Mouse (Mus musculus) liver, embryonic 12.5 days (tissue): Measurements from ENCODE around the gene Git2. TPM values are rescaled to one million over a fixed set of nuclear protein-coding genes. Genes with fewer than 3 reads are reported as not detected.

Source experiments
- ATAC-seq: fragments of 200-750 bp; cut with Nextera tagmentation; 2 replicates; pipeline ENCODE4 v1.8.0; 2017; ENCODE audit warnings: moderate number of reproducible peaks, mild to moderate bottlenecking, moderate library complexity
- H3K27ac ChIP-seq: fragments of 300-500 bp; sonication (generic); 2 replicates; pipeline ENCODE4 v1.5.1; 2016; ENCODE audit warnings: mild to moderate bottlenecking
- H3K27me3 ChIP-seq: fragments of 300-500 bp; sonication (generic); replicated peaks from 2 replicates; pipeline ENCODE4 v1.6.1; 2016; ENCODE audit warnings: mild to moderate bottlenecking, moderate library complexity
- H3K36me3 ChIP-seq: fragments of 300-500 bp; sonication (generic); 2 replicates; pipeline ENCODE4 v1.6.1; 2016; ENCODE audit warnings: mild to moderate bottlenecking, moderate library complexity
- H3K4me1 ChIP-seq: fragments of 300-500 bp; sonication (generic); 2 replicates; pipeline ENCODE4 v1.6.1; 2016
- H3K4me2 ChIP-seq: fragments of 300-500 bp; sonication (generic); 2 replicates; pipeline ENCODE4 v1.6.1; 2016; ENCODE audit warnings: mild to moderate bottlenecking, moderate library complexity
- H3K4me3 ChIP-seq: fragments of 300-500 bp; sonication (generic); 2 replicates; pipeline ENCODE4 v1.5.1; 2016; ENCODE audit warnings: mild to moderate bottlenecking, moderate library complexity
- H3K9ac ChIP-seq: fragments of 300-500 bp; sonication (generic); 2 replicates; pipeline ENCODE4 v1.6.1; 2016; ENCODE audit warnings: mild to moderate bottlenecking, moderate library complexity
- H3K9me3 ChIP-seq: fragments of 300-500 bp; sonication (generic); replicated peaks from 2 replicates; pipeline ENCODE4 v1.6.1; 2016; ENCODE audit warnings: mild to moderate bottlenecking, moderate library complexity
- WGBS: fragments of 180-500 bp; shearing (Covaris S2); methylation state at CpG from one replicate; pipeline ENCODE4 v1.1.7; 2016; ENCODE audit not compliant: insufficient replicate concordance; 5-methylcytosine and 5-hydroxymethylcytosine counted together
- polyA plus RNA-seq: library from polyadenylated mRNA; unstranded; fragments of >200 nt; fragmentation: Nextera tagmentation; extraction: Ambion mirVana; gene quantifications from 2 replicates; pipeline ENCODE4 v1.2.1, GENCODE M21; 2016

The Git2 gene
- polyA plus RNA-seq, 1 experiment from 2014 or later, result 28.3 TPM

GRCm38 (mm10) chr5:114795653-114796052 is 20.3 kb upstream of the Git2 start:
- no peak overlapping the region for H3K9ac ChIP-seq
- H3K4me3 ChIP-seq, result no peak overlapping the region
- H3K27ac ChIP-seq, result no peak overlapping the region
- peaks cover 97% of the 10 kb centered on the region for H3K36me3 ChIP-seq
- no peak overlapping the region for H3K4me2 ChIP-seq
- no peaks in the 10 kb centered on the region for H3K27me3 ChIP-seq
- no peak for ATAC-seq
- peaks cover 34% of the 10 kb centered on the region for H3K4me1 ChIP-seq
- H3K9me3 ChIP-seq, result no peaks in the 10 kb centered on the region
- 80% methylated on average over 9 of the region's 9 CpGs for WGBS

DNA sequence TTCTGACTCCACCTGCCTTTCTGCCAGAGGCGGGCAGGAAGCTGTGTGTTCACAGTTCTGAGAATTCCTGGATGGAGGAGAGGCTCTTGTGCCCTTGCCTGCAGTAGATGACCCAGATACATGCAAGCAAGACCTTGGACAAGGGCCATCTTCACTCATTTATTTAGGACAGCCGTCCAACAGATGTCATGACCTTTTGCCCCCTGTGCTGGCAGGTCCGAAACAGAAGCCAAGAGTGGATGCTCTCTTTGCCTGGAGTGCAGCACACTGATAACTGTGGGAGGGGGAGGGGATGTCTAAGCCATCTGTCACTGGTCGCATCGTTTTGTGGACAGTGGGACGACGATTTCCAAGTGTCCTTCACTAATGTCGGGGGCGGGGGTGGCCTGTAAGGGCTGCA is 19.9 kb upstream of the Git2 start:
- Histone ChIP-seq H3K4me3 (no peak overlapping the region), H3K4me2 (no peak overlapping the region), H3K4me1 (peaks cover 30% of the 10 kb centered on the region), H3K27me3 (no peaks in the 10 kb centered on the region), H3K9ac (no peak overlapping the region), H3K36me3 (peaks cover 97% of the 10 kb centered on the region), H3K27ac (no peak overlapping the region), H3K9me3 (no peaks in the 10 kb centered on the region)
- ATAC-seq, result no peak
- WGBS, result 60% methylated on average over 9 of the region's 9 CpGs

GRCm38 (mm10) chr5:114794609-114795008 is 19.3 kb upstream of the Git2 start:
- 64% methylated on average over 4 of the region's 4 CpGs for WGBS
- H3K27ac ChIP-seq, result no peak overlapping the region
- no peak overlapping the region for H3K4me2 ChIP-seq
- no peak for ATAC-seq
- H3K9ac ChIP-seq, result no peak overlapping the region
- no peaks in the 10 kb centered on the region for H3K9me3 ChIP-seq
- H3K4me3 ChIP-seq, result no peak overlapping the region
- H3K4me1 ChIP-seq, result peaks cover 26% of the 10 kb centered on the region
- no peaks in the 10 kb centered on the region for H3K27me3 ChIP-seq
- H3K36me3 ChIP-seq, result peaks cover 96% of the 10 kb centered on the region

- H3K27ac ChIP-seq, result no peak overlapping the region
- H3K4me3 ChIP-seq, result no peak overlapping the region
- H3K9me3 ChIP-seq, result no peaks in the 10 kb centered on the region
- ATAC-seq, result no peak
- H3K4me2 ChIP-seq, result no peak overlapping the region
- WGBS, result 81% methylated on average over 7 of the region's 7 CpGs
- H3K27me3 ChIP-seq, result no peaks in the 10 kb centered on the region
- H3K36me3 ChIP-seq, result peaks cover 96% of the 10 kb centered on the region
- H3K4me1 ChIP-seq, result peaks cover 26% of the 10 kb centered on the region
- H3K9ac ChIP-seq, result no peak overlapping the region
Observed at GRCm38 (mm10) chr5:114793317-114793716, 18.0 kb upstream of the Git2 start.

DNA sequence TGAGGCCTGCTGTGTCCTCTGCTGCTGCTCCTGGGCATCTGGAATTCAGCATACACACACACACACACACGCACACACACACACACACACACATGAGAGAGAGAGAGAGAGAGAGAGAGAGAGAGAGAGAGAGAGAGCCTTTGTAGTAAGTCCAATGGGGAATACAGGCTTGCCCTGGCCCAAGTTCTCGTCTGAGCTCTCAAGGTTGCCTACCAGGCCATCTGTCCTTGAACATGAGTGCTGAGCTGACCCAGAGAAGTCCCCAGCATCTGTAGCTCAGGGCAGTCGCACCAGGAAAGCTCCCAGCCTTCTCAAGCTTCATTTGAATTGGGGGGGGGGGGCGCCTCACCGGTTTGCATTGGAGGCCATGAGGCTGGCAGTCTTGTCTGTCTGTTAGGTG is 9.9 kb upstream of the Git2 start:
- peak overlapping the region; percentile 49 for H3K4me2 ChIP-seq
- no peak; the same call in 1 of the 2 replicates for ATAC-seq
- H3K27ac ChIP-seq, result peak overlapping the region; percentile 81
- H3K36me3 ChIP-seq, result peaks cover 48% of the 10 kb centered on the region
- H3K9ac ChIP-seq, result peak overlapping the region; percentile 57
- H3K4me1 ChIP-seq, result peaks cover 61% of the 10 kb centered on the region
- WGBS, result 41% methylated on average over 5 of the region's 5 CpGs
- H3K27me3 ChIP-seq, result no peaks in the 10 kb centered on the region
- H3K4me3 ChIP-seq, result 0 out of 2 replicates have a peak overlapping the region, but pooled peaks have one; percentile 4
- H3K9me3 ChIP-seq, result no peaks in the 10 kb centered on the region

- H3K9ac ChIP-seq, result peak overlapping the region; percentile 57
- peak overlapping the region; percentile 4; the same call in 1 of the 2 replicates for H3K4me3 ChIP-seq
- H3K9me3 ChIP-seq, result no peaks in the 10 kb centered on the region
- peaks cover 44% of the 10 kb centered on the region for H3K36me3 ChIP-seq
- 9% methylated on average over 16 of the region's 16 CpGs for WGBS
- peak overlapping the region; percentile 49 for H3K4me2 ChIP-seq
- peak; percentile 82 for ATAC-seq
- peak overlapping the region; percentile 81 for H3K27ac ChIP-seq
- no peaks in the 10 kb centered on the region for H3K27me3 ChIP-seq
- peaks cover 66% of the 10 kb centered on the region for H3K4me1 ChIP-seq
Observed at GRCm38 (mm10) chr5:114784622-114785165, 9.4 kb upstream of the Git2 start.

GRCm38 (mm10) chr5:114783405-114784163 is 8.3 kb upstream of the Git2 start:
- Histone ChIP-seq H3K9ac (0 out of 2 replicates have a peak overlapping the region, but pooled peaks have one; percentile 14), H3K27me3 (no peaks in the 10 kb centered on the region), H3K36me3 (peaks cover 33% of the 10 kb centered on the region), H3K4me1 (peaks cover 77% of the 10 kb centered on the region), H3K27ac (peak overlapping the region; percentile 43; the same call in 1 of the 2 replicates), H3K4me3 (no peak overlapping the region), H3K9me3 (no peaks in the 10 kb centered on the region), H3K4me2 (0 out of 2 replicates have a peak overlapping the region, but pooled peaks have one; percentile 23)
- WGBS, result 43% methylated on average over 12 of the region's 12 CpGs
- ATAC-seq, result peak; percentile 35

GRCm38 (mm10) chr5:114782991-114783390 is 7.7 kb upstream of the Git2 start:
- Histone ChIP-seq H3K27ac (peak overlapping the region; percentile 43; the same call in 1 of the 2 replicates), H3K4me1 (peaks cover 83% of the 10 kb centered on the region)

GRCm38 (mm10) chr5:114780912-114781311 is 5.6 kb upstream of the Git2 start:
- H3K36me3 ChIP-seq, result peaks cover 6% of the 10 kb centered on the region
- peak overlapping the region; percentile 61 for H3K27ac ChIP-seq
- H3K4me1 ChIP-seq, result peaks cover 100% of the 10 kb centered on the region
- no peak overlapping the region for H3K4me2 ChIP-seq
- no peaks in the 10 kb centered on the region for H3K9me3 ChIP-seq
- no peak overlapping the region for H3K4me3 ChIP-seq
- 62% methylated on average over 7 of the region's 7 CpGs for WGBS
- H3K27me3 ChIP-seq, result no peaks in the 10 kb centered on the region
- no peak for ATAC-seq
- H3K9ac ChIP-seq, result no peak overlapping the region

More at GRCm38 (mm10) chr5:114782991-114783390, 7.7 kb upstream of the Git2 start:
- peaks cover 27% of the 10 kb centered on the region for H3K36me3 ChIP-seq
- H3K9ac ChIP-seq, result no peak overlapping the region
- H3K27me3 ChIP-seq, result no peaks in the 10 kb centered on the region
- peak overlapping the region; percentile 1; the same call in 1 of the 2 replicates for H3K4me2 ChIP-seq
- H3K4me3 ChIP-seq, result no peak overlapping the region
- ATAC-seq, result no peak
- 50% methylated on average over 9 of the region's 9 CpGs for WGBS
- no peaks in the 10 kb centered on the region for H3K9me3 ChIP-seq

DNA sequence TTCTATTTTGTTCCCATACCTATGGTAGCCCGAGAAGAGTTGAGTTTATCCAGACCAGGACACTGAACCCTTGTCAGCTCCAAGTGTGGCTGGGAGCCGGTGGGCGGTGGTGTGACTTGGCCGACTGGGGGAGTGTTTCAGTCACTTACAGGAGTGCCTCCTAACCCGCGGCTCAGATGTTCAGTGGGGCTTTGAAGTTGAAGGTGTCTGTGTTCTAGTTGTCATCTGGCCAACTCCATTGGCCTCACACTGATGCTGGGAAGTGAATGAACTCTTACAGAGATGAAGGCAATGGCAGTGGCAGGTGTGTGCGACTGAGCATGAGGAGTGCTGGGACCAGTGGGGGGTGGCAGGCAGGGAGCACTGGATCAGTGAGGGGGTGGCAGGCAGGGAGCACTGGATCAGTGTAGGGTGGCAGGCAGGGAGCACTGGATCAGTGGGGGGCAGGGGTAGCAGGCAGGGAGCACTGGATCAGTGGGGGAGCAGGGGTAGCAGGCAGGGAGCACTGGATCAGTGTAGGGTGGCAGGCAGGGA is 4.7 kb upstream of the Git2 start:
- H3K4me3 ChIP-seq, result no peak overlapping the region
- no peaks in the 10 kb centered on the region for H3K9me3 ChIP-seq
- ATAC-seq, result no peak
- H3K4me1 ChIP-seq, result peaks cover 97% of the 10 kb centered on the region
- H3K36me3 ChIP-seq, result no peaks in the 10 kb centered on the region; the same call in 1 of the 2 replicates
- peak overlapping the region; percentile 61 for H3K27ac ChIP-seq
- H3K9ac ChIP-seq, result no peak overlapping the region
- H3K4me2 ChIP-seq, result peak overlapping the region; percentile 32; the same call in 1 of the 2 replicates
- H3K27me3 ChIP-seq, result no peaks in the 10 kb centered on the region
- WGBS, result 62% methylated on average over 7 of the region's 7 CpGs

DNA sequence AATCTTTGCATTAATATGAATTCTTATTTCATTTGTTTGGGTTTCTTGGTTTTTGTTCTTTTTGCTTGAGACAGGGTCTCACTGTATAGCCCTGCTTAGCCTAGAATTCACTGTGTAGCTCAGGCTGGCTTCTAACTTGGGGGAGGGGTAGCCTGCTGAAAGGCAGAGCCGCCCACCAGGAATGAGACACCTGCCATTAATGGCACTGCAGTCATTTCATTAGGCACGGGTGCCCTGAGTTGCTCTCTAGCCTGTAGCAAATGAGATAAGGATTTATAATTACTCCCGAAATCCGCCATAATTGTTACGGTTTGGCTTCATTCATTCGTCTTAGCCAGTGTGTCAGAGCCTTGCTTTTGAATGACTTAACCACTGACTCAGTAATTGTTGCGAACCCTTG is 857 bp upstream of the Git2 start:
- 47% methylated on average over 7 of the region's 7 CpGs for WGBS
- Histone ChIP-seq H3K4me1 (peaks cover 80% of the 10 kb centered on the region), H3K27ac (peak overlapping the region; percentile 91; the same call in 1 of the 2 replicates)

More for the DNA sequence above, 857 bp upstream of the Git2 start:
- Histone ChIP-seq H3K9me3 (no peaks in the 10 kb centered on the region), H3K9ac (peak overlapping the region; percentile 100), H3K4me3 (peak overlapping the region; percentile 90), H3K36me3 (no peaks in the 10 kb centered on the region), H3K27me3 (no peaks in the 10 kb centered on the region), H3K4me2 (peak overlapping the region; percentile 96)
- no peak for ATAC-seq
